Mouse (Mus musculus): ENCODE data around the gene Il15ra.
A peak's percentile ranks its signal among the peaks of the same experiment; 100 is the strongest.

Gene Il15ra

GRCm38 (mm10) chr2:11710101-11710500 lies 5.0 kb downstream of the Il15ra start:
- DNase-seq = peak; percentile 53 to 54

GRCm38 (mm10) chr2:11712483-11712990 lies 7.4 kb downstream of the Il15ra start:
- no peak for DNase-seq

- DNase-seq = no peak
Observed at GRCm38 (mm10) chr2:11713021-11713420, 7.9 kb downstream of the Il15ra start.

- peak; percentile 50 to 53 for DNase-seq
Observed at GRCm38 (mm10) chr2:11714535-11714934, 9.4 kb downstream of the Il15ra start.

GRCm38 (mm10) chr2:11718573-11718972 lies 13.5 kb downstream of the Il15ra start:
- DNase-seq = no peak

- no peak for DNase-seq
Observed at GRCm38 (mm10) chr2:11722564-11722963, 17.5 kb downstream of the Il15ra start.

- DNase-seq = no peak
Observed at GRCm38 (mm10) chr2:11727574-11727973, 22.5 kb downstream of the Il15ra start.

- DNase-seq = no peak
Observed at GRCm38 (mm10) chr2:11729091-11729490, 24.0 kb downstream of the Il15ra start.

- no peak for DNase-seq
Observed at GRCm38 (mm10) chr2:11732978-11733377, 27.9 kb downstream of the Il15ra start.

- no peak for DNase-seq
Observed at GRCm38 (mm10) chr2:11735853-11736252, 30.8 kb downstream of the Il15ra start.

GRCm38 (mm10) chr2:11738794-11739193 lies 33.7 kb downstream of the Il15ra start:
- DNase-seq = no peak

GRCm38 (mm10) chr2:11739516-11740051 lies 34.5 kb downstream of the Il15ra start:
- no peak for DNase-seq

GRCm38 (mm10) chr2:11762541-11762940 lies 57.5 kb downstream of the Il15ra start:
- no peak for DNase-seq

GRCm38 (mm10) chr2:11765694-11766093 lies 60.6 kb downstream of the Il15ra start:
- DNase-seq = peak; percentile 59 to 70

GRCm38 (mm10) chr2:11766485-11767160 lies 61.5 kb downstream of the Il15ra start:
- DNase-seq = no peak

GRCm38 (mm10) chr2:11767161-11767545 lies 62.1 kb downstream of the Il15ra start:
- peak; percentile 16 to 46 for DNase-seq

GRCm38 (mm10) chr2:11771701-11772100 lies 66.6 kb downstream of the Il15ra start:
- DNase-seq = no peak

GRCm38 (mm10) chr2:11772401-11772800 lies 67.3 kb downstream of the Il15ra start:
- no peak for DNase-seq

GRCm38 (mm10) chr2:11774426-11774825 lies 69.3 kb downstream of the Il15ra start:
- DNase-seq = no peak

GRCm38 (mm10) chr2:11775121-11775520 lies 70.0 kb downstream of the Il15ra start:
- no peak for DNase-seq

GRCm38 (mm10) chr2:11776415-11776814 lies 71.3 kb downstream of the Il15ra start:
- no peak for DNase-seq

- peak; percentile 100 for DNase-seq
Observed at GRCm38 (mm10) chr2:11777091-11778068, 72.3 kb downstream of the Il15ra start, which contains the start of the genes Fbh1 and Ankrd16. Gene Fbh1, minus strand, starts transcription at chr2:11777582. Gene Ankrd16, plus strand, starts transcription at chr2:11777876.

Measured in cerebellum, postnatal 10 days (tissue).